Mouse (Mus musculus): ENCODE results near the gene Cadps2.

Cadps2 gene

GRCm38 (mm10) chr6:23361842-23362451 lies 477.3 kb downstream of the Cadps2 start:
- DNase-seq (ENCODE audit: low read depth, low spot score), result no peak

- DNase-seq (ENCODE audit: low read depth, low spot score), result no peak
Measured at GRCm38 (mm10) chr6:23360596-23360995, 478.6 kb downstream of the Cadps2 start.

- no peak for DNase-seq (ENCODE audit: low read depth, low spot score)
Measured at GRCm38 (mm10) chr6:23356141-23356540, 483.1 kb downstream of the Cadps2 start.

- DNase-seq (ENCODE audit: low read depth, low spot score), result no peak
Measured at GRCm38 (mm10) chr6:23353480-23353879, 485.7 kb downstream of the Cadps2 start.

GRCm38 (mm10) chr6:23337411-23338063 lies 501.7 kb downstream of the Cadps2 start:
- no peak for DNase-seq (ENCODE audit: low read depth, low spot score)

GRCm38 (mm10) chr6:23314945-23315344 lies 524.3 kb downstream of the Cadps2 start:
- no peak for DNase-seq (ENCODE audit: low read depth, low spot score)

- DNase-seq (ENCODE audit: low read depth, low spot score), result no peak
Measured at GRCm38 (mm10) chr6:23314291-23314690, 524.9 kb downstream of the Cadps2 start.

GRCm38 (mm10) chr6:23306046-23306445 lies 533.2 kb downstream of the Cadps2 start:
- DNase-seq (ENCODE audit: low read depth, low spot score), result no peak

GRCm38 (mm10) chr6:23298596-23298995 lies 540.6 kb downstream of the Cadps2 start:
- no peak for DNase-seq (ENCODE audit: low read depth, low spot score)

GRCm38 (mm10) chr6:23294685-23295084 lies 544.5 kb downstream of the Cadps2 start:
- no peak for DNase-seq (ENCODE audit: low read depth, low spot score)

GRCm38 (mm10) chr6:23288752-23289151 lies 550.5 kb downstream of the Cadps2 start:
- no peak for DNase-seq (ENCODE audit: low read depth, low spot score)

- DNase-seq (ENCODE audit: low read depth, low spot score), result no peak
Measured at GRCm38 (mm10) chr6:23281514-23281820, 557.8 kb downstream of the Cadps2 start.

- DNase-seq (ENCODE audit: low read depth, low spot score), result no peak
Measured at GRCm38 (mm10) chr6:23280811-23281513, 558.3 kb downstream of the Cadps2 start.

- no peak for DNase-seq (ENCODE audit: low read depth, low spot score)
Measured at GRCm38 (mm10) chr6:23273483-23273882, 565.7 kb downstream of the Cadps2 start.

- DNase-seq (ENCODE audit: low read depth, low spot score), result no peak
Measured at GRCm38 (mm10) chr6:23272979-23273378, 566.2 kb downstream of the Cadps2 start.

GRCm38 (mm10) chr6:23272542-23272941 lies 566.7 kb downstream of the Cadps2 start:
- no peak for DNase-seq (ENCODE audit: low read depth, low spot score)

GRCm38 (mm10) chr6:23260738-23261050 lies 578.5 kb downstream of the Cadps2 start:
- DNase-seq (ENCODE audit: low read depth, low spot score), result no peak

- DNase-seq (ENCODE audit: low read depth, low spot score), result no peak
Measured at GRCm38 (mm10) chr6:23260016-23260737, 579.0 kb downstream of the Cadps2 start.

GRCm38 (mm10) chr6:23257981-23258380 lies 581.2 kb downstream of the Cadps2 start:
- DNase-seq (ENCODE audit: low read depth, low spot score), result no peak

- no peak for DNase-seq (ENCODE audit: low read depth, low spot score)
Measured at GRCm38 (mm10) chr6:23255161-23255560, 584.1 kb downstream of the Cadps2 start.

- no peak for DNase-seq (ENCODE audit: low read depth, low spot score)
Measured at GRCm38 (mm10) chr6:23254644-23255043, 584.6 kb downstream of the Cadps2 start.

All from CD4-positive helper T cell, adult 2 months (primary cell).